Mouse (Mus musculus): ENCODE results near the gene Dsn1.

The Dsn1 gene

DNA sequence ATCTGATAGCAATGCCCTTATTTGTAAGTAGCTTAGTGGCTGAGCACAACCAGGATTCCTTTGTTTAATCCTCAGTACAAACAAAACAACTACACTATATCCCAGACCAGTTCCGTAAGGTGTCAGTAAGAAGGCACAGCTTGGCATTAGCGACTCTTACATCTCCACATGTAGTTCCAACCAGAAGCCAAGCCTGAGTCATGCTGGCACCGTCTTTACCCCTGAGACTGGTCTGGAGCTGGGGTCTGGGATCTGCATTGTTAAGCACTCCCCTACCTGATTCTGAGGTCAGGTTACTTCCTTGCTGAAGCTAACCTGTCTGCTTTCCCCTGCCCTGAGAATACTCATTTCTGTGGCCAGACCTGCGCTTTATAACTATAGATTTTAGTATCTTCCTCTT lies 38.5 kb downstream of the Dsn1 start:
- no peak for DNase-seq (ENCODE audit: low spot score in 2 of 2)

GRCm38 (mm10) chr2:156967388-156967787 lies 39.6 kb downstream of the Dsn1 start:
- no peak for DNase-seq (ENCODE audit: low spot score in 2 of 2)

- no peak for DNase-seq (ENCODE audit: low spot score in 2 of 2)
Measured at GRCm38 (mm10) chr2:156963891-156964290, 43.1 kb downstream of the Dsn1 start.

- DNase-seq (ENCODE audit: low spot score in 2 of 2): no peak
Measured at GRCm38 (mm10) chr2:156958496-156959252, 48.3 kb downstream of the Dsn1 start.

DNA sequence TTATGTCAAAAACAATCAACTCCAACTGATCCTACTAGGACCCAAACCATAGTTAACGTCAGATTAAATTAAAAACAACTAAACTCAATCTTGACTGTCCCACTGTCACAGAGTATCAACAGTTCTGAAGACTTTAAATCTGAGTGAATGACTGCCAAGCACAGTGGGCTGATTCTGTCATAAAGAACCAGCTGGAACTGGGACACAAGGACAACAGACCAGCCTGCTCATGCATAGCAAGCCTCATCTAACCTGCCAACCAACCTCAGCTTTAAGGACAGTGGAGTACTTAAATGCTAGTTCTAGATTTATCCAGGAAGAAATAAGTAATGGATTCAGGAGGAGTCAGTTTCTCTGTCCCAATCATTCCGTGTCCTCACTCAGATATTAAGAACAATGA lies 49.9 kb downstream of the Dsn1 start:
- no peak for DNase-seq (ENCODE audit: low spot score in 2 of 2)

GRCm38 (mm10) chr2:156956306-156956705 lies 50.6 kb downstream of the Dsn1 start:
- DNase-seq (ENCODE audit: low spot score in 2 of 2): no peak

DNA sequence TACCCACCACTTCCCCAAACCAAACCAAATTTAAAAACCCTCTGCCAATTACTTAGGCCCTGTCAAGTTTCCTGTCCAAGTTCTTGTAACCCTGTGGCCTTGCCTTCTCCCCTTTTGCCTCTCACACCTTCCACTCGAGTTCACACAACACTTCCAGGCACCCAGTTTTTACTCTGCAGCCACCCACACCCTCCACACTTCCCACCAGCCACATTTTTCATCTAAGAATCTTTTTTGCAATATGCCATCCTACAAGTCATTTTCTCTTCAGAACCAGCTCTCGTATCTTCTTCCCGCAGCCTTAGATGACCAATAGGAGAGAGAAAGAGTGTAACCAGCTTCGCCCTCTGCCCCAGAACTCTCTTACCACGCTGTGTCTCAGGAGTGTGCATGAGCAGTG lies 52.5 kb downstream of the Dsn1 start:
- DNase-seq (ENCODE audit: low spot score in 2 of 2): no peak

DNA sequence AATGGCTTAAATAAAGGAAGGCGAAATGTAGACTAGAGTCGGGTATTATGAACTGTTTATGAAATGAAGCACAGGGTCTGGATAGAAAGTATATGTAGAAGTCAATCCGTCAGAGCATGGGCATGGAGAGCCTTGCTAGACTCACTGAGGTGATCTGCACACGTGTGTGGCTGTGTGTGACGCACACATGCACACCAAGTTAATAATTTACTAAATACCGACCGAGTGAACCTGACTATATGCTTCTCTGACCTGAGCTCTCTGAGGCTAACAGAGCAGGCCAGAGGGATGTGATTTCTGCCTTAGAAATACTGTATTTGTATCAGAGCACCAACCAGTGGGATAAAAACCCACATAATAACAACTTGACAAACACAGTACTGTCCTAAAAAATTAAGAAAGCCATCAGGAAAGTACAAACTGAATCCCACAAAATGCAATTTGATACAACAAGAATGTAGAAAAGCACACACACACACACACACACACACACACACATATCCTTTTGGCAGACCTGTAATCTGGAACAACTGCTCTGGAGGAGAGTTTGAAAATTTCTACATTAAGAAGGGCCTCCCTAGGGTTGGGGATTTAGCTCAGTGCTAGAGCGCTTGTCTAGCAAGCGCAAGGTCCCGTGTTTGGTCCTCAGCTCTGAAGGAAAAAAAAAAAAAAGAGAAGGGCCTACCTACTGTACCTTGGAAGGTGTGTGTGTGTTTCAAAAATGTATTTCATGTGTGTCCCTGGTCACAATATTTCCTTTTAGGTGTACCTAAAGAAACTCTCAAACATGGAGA lies 55.5 kb downstream of the Dsn1 start:
- DNase-seq (ENCODE audit: low spot score in 2 of 2): no peak

DNA sequence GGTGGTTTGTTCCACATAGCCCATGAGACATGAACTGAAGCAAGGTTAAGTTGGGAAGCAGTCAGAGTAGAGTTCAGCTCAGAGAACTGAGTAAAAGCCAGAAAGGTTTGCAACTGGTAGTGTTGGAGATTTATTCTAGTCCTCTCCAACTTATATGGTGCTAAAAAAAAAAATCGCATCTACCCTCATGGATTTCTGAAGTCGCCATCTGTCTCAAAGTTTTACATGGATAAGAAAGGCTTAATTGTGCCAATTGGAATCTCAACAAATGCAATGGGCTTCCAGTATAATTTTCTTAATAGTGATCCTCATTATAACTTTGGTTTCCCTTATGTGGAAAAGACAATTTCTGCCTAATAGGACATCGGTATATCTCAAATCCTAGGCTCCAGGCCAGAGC lies 56.1 kb downstream of the Dsn1 start:
- no peak for DNase-seq (ENCODE audit: low spot score in 2 of 2)

All from right cerebral cortex, postnatal 10 days (tissue).